Mouse (Mus musculus): ENCODE data around the gene Rsrc2.

DNA sequence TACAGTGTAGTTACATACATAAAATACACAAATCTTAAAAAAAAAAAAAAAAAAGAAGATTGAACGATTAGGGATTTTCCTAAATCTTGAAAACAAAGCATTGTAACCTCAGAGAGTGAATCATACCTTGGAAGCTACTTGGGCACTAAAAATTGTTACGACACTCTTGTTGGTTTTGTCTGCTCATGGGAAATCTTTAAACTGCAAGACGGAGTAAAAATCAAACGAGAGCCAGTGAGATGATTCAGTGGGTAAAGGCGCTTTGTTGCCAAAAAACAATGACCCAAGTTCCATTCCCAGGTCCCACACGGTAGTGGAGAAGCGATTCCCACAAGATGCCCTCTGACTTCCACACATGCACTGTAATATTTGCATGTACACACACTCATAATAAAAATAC, 53.0 kb downstream of the Rsrc2 start:
- TF ChIP-seq CTCF (IDR thresholded peaks at IDR 0.05; ENCODE audit: control insufficient read depth, insufficient read depth, low read length) (no peak), POLR2A (IDR thresholded peaks at IDR 0.05; ENCODE audit: borderline replicate concordance, control insufficient read depth, low read depth, low read length) (no peak)
